In the genomic region with DNA sequence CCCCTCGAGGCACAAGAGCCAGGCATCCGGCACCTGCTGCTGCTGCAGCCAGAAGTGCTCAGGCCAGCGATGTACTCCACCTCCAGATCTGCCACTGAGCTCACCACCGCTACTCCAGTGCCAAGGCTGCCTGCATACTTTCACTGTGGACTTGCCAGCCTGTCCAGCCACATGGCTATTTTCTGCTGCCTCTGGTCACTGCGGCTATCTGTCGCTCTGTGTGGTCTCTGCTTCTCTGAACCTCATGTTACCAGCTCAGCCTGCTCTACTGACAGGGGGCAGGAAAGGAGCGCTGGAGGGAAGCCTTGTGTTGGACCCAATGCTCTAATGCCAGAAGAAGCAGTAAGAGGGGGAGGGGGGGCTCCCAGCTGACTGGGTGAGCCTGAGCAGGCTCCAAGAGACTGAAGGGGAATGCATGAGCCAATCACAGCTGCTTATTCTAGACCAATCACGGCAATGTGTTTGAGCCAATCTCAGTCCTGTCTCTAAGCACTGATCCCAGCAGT, we compare ENCODE assay signal across 7 mouse cellular contexts. TPM values are rescaled to one million over a fixed set of nuclear protein-coding genes. Genes with fewer than 3 reads are reported as not detected.
DNase-seq lines count a peak whose midpoint lies in the region; ATAC-seq and TF ChIP-seq lines count a peak whose summit lies in the region.

No protein-coding gene starts in this region.

- H3K27me3 ChIP-seq in hindbrain, embryonic 14.5 days (ENCODE audit: control insufficient read depth, insufficient read depth, low read length) = no peaks in the 10 kb centered on the region
- no peaks in the 10 kb centered on the region for H3K27me3 ChIP-seq in limb, embryonic 13.5 days

- peak; percentile 88 for ATAC-seq in hindbrain, embryonic 14.5 days (ENCODE audit: low FRiP score)
- peak; percentile 54; the same call in 1 of the 2 replicates for ATAC-seq in limb, embryonic 13.5 days (ENCODE audit: low FRiP score, low read depth)

- DNase-seq in brain, adult 2 months (ENCODE audit: low read depth, low spot score) = peak; percentile 84
- peak; percentile 58 to 73 for DNase-seq in cerebellum, postnatal 14 days
- DNase-seq in gastrocnemius, adult 2 months = peak; percentile 67
- peak; percentile 38 for DNase-seq in hindbrain, embryonic 14.5 days (ENCODE audit: low spot score)
- DNase-seq in right cerebral cortex, postnatal 4 days = peak; percentile 25
- DNase-seq in urinary bladder, postnatal 36 days (ENCODE audit: low spot score in 2 of 2) = no peak

- WGBS in hindbrain, embryonic 14.5 days = 61% methylated on average over 8 of the region's 8 CpGs
- 62% methylated on average over 8 of the region's 8 CpGs for WGBS in limb, embryonic 13.5 days

- H3K4me1 ChIP-seq in hindbrain, embryonic 14.5 days (replicated peaks; ENCODE audit: control insufficient read depth, insufficient read depth, low read length) = peaks cover 18% of the 10 kb centered on the region
- H3K4me1 ChIP-seq in limb, embryonic 13.5 days = peaks cover 9% of the 10 kb centered on the region

- no peak overlapping the region for H3K9ac ChIP-seq in hindbrain, embryonic 14.5 days
- no peak overlapping the region for H3K9ac ChIP-seq in limb, embryonic 13.5 days

- intact Hi-C loops in gastrocnemius, adult 2 months (cut with DNase I) = no loop called here

- peak overlapping the region; percentile 54 for H3K27ac ChIP-seq in gastrocnemius, adult 2 months
- H3K27ac ChIP-seq in hindbrain, embryonic 14.5 days = no peak overlapping the region
- no peak overlapping the region for H3K27ac ChIP-seq in limb, embryonic 13.5 days

- H3K4me2 ChIP-seq in hindbrain, embryonic 14.5 days (replicated peaks) = 0 out of 2 replicates have a peak overlapping the region, but pooled peaks have one; percentile 1
- no peak overlapping the region for H3K4me2 ChIP-seq in limb, embryonic 13.5 days (replicated peaks)

- H3K9me3 ChIP-seq in hindbrain, embryonic 14.5 days (ENCODE audit: control insufficient read depth, low read length) = no peaks in the 10 kb centered on the region
- H3K9me3 ChIP-seq in limb, embryonic 13.5 days = no peaks in the 10 kb centered on the region

- TF ChIP-seq CTCF in gastrocnemius, adult 2 months (IDR thresholded peaks at IDR 0.05) = no peak

- H3K36me3 ChIP-seq in hindbrain, embryonic 14.5 days (replicated peaks; ENCODE audit: control insufficient read depth, insufficient read depth) = no peaks in the 10 kb centered on the region
- no peaks in the 10 kb centered on the region for H3K36me3 ChIP-seq in limb, embryonic 13.5 days

- peak overlapping the region; percentile 1 for H3K4me3 ChIP-seq in gastrocnemius, adult 2 months
- no peak overlapping the region for H3K4me3 ChIP-seq in hindbrain, embryonic 14.5 days (replicated peaks; ENCODE audit: low read length)
- H3K4me3 ChIP-seq in limb, embryonic 13.5 days = no peak overlapping the region

RNA-seq across cellular contexts. Expression of gene 1700086D15Rik, which starts 34.7 kb away (rescaled TPM):
- under 1 TPM in 1 of 2 experiments, not detected in 1; 0.23 TPM for total RNA-seq in gastrocnemius, adult 2 months (2021)
- 0.36 TPM in 1 of 2 replicates, not detected in the other for polyA plus RNA-seq in hindbrain, embryonic 14.5 days (2014; fragmentation: Nextera tagmentation; extraction: Ambion mirVana)
- polyA plus RNA-seq in limb, embryonic 13.5 days (2015; fragmentation: Nextera tagmentation; extraction: Ambion mirVana) = 0.13 TPM in 1 of 2 replicates, not detected in the other

RNA-seq across cellular contexts. Expression of gene Arhgap44, which starts 37.8 kb away (rescaled TPM):
- total RNA-seq in gastrocnemius, adult 2 months (2021) = 10 to 100 TPM in 1 of 2 experiments, 1 to 10 TPM in 1; 8.5 to 11.7 TPM
- 17.7 and 20.7 TPM in 2 replicates for polyA plus RNA-seq in hindbrain, embryonic 14.5 days (2014; fragmentation: Nextera tagmentation; extraction: Ambion mirVana)
- polyA plus RNA-seq in limb, embryonic 13.5 days (2015; fragmentation: Nextera tagmentation; extraction: Ambion mirVana) = 4.6 and 5.5 TPM in 2 replicates

Comparison
In these comparisons a context has a peak if more than half of its experiments do, and no peak if none do; other contexts are left out.
1. DNase-seq: peak in brain, adult 2 months (single experiment), cerebellum, postnatal 14 days (2 of 2), gastrocnemius, adult 2 months (single experiment), hindbrain, embryonic 14.5 days (single experiment) and right cerebral cortex, postnatal 4 days (single experiment); none in urinary bladder, postnatal 36 days (0 of 2).